Mouse (Mus musculus): ENCODE data around the gene Spg7.
"Not testable (repeated sequence)": the region's sequence is repeated elsewhere in the genome, so short reads cannot be mapped to it uniquely, and the experiment has no call there.

Spg7 gene

GRCm38 (mm10) chr8:123041008-123041773 is 21.6 kb upstream of the Spg7 start:
- peak; percentile 37 for DNase-seq (ENCODE audit: low spot score)

DNA sequence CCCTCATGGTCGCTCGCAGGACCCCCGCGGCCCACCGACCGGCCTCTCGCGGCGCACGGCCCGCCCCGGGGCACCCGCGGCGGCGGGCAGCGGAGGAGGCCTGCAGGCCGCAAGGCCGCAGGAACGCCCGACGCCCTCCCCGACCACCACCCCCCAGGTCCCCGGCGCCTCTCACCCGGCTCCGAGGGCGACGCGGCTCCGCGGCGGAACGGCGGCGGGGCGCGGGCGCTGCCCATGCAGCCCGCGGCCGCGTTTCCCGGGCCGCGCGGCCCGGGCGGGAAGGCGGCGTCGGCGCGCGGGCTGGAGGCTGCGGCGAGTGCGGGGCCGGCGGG is 21.0 kb upstream of the Spg7 start:
- DNase-seq (ENCODE audit: low spot score): peak; percentile 34

DNA sequence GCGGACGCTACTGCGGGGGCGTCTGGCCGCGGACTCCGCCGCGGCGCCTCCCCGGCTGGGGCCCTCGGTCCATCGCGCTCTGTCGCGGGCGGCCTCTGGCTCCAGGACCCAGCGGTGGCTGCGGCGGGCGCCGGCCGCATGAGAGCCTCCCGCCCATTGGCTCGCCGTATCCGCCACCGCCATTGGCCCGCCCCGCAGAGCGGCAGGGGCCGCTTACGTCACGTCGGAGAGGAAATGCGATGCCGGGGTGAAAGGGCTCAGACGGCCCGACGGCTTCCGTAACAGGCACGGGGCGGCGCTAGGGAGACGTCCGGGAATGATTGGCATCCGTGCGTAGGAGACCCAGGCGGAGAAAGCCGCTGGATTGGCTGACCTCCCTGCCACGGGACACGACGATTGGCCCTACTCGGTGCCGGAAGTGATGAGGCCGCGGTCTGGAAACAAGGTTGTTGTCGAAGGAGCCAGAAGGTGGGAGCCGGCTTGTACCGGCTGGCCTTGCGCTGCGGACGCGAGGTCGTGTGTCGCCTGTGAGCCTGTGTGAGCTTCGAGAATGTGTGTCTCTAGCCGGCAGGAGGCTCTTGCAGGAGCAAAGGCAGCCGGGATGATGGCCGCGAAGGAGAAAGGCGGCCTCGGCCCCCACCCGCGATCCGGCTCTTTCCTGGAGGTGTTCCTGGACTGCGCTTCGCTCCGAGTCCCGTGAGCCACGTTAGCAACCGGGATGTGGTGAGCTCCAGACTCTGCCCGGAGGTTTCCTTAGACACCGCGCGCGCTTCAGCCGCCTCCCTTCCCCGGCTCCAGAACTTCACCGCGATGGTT is 20.4 kb upstream of the Spg7 start, which contains the start of gene Ankrd11:
Gene Ankrd11 (minus strand): TSS at position 120 of the 816 bp plus-strand sequence.
- peak; percentile 99 for DNase-seq (ENCODE audit: low spot score)

- DNase-seq (ENCODE audit: low spot score): no peak
These were observed 19.6 kb upstream of the Spg7 start for GRCm38 (mm10) chr8:123042974-123043625.

- DNase-seq (ENCODE audit: low spot score): no peak
These were observed 18.8 kb upstream of the Spg7 start for GRCm38 (mm10) chr8:123043941-123044340.

DNA sequence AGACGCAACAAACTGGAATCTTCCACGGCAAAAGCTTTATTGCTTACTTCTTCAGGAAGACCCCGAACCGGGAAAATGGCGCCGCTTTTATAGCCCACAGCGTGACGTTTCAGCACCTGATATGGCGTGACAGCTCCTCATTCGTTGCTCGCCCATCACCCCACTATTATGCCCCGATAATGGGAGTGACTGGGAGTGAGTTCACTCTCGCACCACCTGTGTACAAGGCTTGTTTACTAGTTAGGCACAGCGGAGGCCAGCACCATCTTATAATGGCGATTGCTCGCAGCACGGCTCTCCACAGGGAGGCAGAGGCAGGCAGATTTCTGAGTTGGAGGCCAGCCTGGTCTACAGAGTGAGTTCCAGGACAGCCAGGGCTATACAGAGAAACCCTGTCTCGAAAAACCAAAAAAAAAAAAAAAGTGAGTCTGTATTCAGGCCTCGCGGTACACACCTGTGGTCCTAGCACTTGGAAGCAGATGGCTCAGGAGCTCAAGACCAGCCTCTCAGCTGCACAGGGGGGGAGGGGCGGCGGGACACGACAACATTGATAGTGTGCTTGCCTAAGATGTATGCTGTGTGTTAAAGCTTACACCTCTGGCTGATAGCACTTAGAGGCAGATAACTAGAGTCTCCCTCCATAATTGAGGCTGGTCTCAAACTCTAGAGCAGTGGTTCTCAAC is 17.9 kb upstream of the Spg7 start:
- not testable (repeated sequence) for DNase-seq (ENCODE audit: low spot score)

DNA sequence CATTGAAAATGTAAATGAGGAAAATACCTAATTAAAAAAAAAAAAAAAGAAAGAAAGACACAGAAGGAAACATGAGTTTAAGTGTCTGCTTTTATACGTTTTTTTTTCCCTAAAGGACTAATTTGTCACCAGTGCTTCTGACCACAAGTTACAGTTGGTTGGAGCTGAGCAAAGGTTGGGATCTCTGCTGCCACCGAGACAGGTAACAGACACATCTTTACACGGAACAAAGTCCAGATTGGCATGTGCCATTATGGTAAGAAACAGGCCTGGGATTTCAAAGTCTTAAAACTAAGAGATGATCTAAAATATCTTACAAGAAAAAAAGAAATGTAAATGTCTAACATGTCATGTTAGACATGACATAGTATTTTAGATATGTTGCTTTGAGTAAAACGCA is 16.0 kb upstream of the Spg7 start:
- no peak for DNase-seq (ENCODE audit: low spot score)

DNA sequence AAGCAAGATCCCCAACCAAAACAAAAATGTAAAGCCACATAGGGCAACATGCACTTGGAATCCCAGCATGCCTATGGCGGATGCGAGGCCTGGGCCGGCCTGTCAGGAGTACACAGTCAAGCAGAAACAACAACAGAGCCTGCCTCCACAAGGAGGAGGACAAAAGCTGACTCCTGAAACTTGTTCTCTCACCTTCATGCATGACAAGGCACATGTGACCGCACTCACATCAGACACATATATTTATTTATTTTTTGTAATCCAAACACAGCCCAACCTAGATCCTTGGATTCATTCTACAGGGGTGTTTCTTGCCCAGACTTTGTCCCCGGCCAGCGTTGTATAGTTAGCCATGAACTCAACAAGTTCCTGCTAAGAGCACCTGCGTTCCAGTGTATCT is 14.9 kb upstream of the Spg7 start:
- no peak for DNase-seq (ENCODE audit: low spot score)

- DNase-seq (ENCODE audit: low spot score): no peak
These were observed 14.3 kb upstream of the Spg7 start for GRCm38 (mm10) chr8:123048402-123048801.

DNA sequence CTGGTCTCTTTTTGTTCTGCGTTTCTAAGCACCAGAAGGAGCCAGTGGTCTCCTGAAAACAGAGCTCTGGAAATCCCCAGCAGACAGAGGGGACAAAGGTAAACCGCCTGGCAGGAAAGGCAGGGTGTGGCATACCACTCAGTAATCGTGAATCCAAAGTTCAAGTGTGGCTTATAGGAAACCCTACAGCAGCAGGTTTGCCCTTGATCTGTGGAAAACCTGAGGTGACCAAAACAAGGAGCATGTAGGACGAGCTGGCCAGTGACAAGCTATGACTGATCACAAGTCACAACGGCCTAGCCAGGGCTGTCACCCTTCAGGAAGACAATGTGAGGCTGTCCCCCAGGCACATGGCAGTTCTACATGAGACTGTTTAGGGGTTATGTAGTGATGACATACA is 11.3 kb upstream of the Spg7 start:
- no peak for DNase-seq (ENCODE audit: low spot score)

GRCm38 (mm10) chr8:123064072-123064471 is 1.3 kb downstream of the Spg7 start:
- DNase-seq (ENCODE audit: low spot score): no peak

GRCm38 (mm10) chr8:123064809-123065213 is 2.1 kb downstream of the Spg7 start:
- no peak for DNase-seq (ENCODE audit: low spot score)

- DNase-seq (ENCODE audit: low spot score): peak; percentile 93
These were observed 2.7 kb downstream of the Spg7 start for GRCm38 (mm10) chr8:123065214-123066100.

DNA sequence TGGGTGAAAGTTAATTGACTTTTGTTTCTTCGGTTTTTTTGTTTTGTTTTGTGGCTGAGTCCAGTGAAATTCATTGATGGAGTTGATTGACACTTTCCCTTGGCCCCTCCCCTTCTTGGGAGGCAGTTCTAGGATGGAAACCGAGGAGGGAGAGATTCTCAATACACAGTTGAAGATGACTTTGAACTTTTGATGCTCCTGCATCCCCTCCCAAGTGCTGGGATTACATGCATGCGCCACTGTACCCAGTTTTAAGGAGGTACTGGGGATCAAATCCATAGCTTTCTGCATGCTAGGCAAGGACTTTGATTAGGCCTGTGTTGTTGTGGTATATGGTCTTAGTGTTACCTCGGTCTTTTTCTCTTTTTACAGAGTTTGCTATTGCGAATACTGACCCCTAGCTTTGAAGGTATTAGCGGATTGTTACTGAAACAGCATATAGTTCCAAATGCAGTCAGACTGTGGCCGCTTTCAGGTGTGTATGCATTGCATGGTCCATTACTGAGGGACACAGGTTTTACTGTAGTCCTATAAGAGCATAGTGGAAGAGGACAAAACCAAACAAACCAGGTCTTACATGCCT is 3.5 kb downstream of the Spg7 start:
- no peak for DNase-seq (ENCODE audit: low spot score)

DNA sequence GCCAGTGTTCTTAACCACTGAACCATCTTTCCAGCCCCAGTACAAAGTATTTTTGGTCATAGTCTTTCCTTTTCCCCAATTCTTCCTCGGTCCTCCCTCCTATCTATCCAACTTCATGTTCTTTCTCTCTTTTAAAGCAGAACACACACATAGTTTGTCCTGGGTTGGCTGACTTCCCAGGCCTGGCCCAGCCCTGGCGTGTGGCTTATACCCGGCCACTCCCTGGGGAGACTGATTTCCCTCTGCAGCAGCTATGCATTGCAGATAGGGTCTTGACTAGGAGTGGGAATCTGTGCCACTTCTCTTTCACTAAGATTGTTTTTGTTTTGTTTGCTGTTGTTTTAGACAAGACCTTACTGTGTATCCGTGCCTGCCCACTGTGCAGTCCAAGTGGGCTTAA is 8.4 kb downstream of the Spg7 start:
- no peak for DNase-seq (ENCODE audit: low spot score)

DNA sequence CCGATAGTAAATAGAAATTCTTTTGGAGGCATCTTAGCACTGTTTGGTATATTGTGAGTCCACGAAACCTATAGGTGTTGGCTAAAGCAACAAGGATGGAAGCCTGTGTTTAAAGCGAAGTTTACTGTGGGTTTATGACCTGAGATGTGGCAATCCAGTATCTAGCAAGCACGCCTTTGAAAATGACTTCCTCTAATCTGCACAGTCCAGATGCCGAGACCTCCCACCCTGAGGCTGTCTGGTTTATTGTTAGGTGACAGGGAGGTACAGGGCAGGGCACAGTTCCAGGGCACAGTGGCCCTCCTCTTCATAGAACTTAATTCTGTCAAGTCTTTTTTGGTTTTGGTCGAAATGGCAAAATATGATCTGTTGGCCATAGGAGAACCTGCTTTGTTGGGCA is 14.5 kb downstream of the Spg7 start:
- DNase-seq (ENCODE audit: low spot score): no peak

DNA sequence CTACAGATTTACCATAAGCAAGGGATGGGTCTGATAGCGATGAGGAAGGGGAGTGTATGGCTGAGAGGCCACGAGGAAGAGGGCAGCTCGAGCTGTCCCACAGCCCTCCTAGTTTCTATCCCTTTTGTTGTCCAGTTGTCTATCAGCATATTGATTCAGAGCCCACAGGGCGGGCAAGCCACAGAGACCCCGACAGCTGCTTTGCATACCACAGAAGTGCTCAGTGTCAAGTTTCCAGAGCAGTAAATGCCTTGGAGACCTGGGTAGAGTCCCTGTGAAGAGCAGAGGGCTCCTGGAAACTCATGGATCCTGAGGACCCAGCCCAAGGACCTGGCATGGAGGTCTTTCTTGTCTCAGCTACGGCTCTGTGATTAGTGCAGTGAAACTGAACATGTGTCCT is 20.3 kb downstream of the Spg7 start:
- DNase-seq (ENCODE audit: low spot score): no peak

DNA sequence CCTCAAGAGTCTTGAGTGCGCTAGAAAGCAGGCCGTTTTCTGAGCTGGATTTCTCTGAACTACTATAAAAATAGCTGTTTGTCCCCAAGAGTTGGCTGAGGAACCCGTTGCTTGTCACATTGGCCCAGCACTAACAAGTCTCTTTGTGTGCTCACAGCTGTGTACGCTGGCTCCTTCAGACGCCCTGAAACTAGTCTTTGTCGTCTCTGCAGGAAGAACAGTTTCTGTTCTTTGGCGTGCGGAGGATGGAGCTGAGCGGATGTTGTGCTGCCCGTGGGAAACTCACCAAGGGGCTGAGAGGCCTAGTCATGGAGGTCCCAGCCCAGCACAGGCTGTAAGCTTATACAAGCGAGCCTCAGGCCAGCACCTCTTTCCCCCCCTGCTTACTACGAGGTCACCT is 20.9 kb downstream of the Spg7 start:
- no peak for DNase-seq (ENCODE audit: low spot score)

DNA sequence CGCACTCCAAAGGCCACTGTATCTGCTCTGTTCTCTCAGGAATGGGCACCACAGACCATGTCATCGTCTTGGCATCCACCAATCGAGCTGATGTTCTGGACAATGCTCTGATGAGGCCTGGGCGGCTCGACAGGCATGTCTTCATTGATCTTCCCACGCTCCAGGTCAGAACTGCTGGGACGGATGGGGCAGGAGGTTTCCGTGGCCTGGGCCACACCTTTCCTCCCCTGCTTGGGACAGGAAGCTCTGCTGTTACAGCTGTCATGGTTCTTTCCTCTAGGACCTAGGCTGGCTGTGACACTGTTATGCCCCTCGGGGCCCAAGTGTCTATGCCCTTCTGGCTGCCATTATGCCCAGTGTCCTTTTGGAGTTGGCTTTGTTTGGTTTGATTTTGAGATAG is 24.5 kb downstream of the Spg7 start:
- no peak for DNase-seq (ENCODE audit: low spot score)

- no peak for DNase-seq (ENCODE audit: low spot score)
These were observed 34.5 kb downstream of the Spg7 start for GRCm38 (mm10) chr8:123097216-123097615.
